Mouse (Mus musculus): Measurements from ENCODE around the gene Paqr5. TPM values are rescaled to one million over a fixed set of nuclear protein-coding genes. Genes with fewer than 3 reads are reported as not detected.

The Paqr5 gene
- total RNA-seq, 1 experiment, result 0.27 TPM

GRCm38 (mm10) chr9:61941054-61941453, 85.6 kb downstream of the Paqr5 start:
- Histone ChIP-seq H3K36me3 (ENCODE audit: control insufficient read depth, insufficient read depth, low read length, poor library complexity, severe bottlenecking) (peaks cover 18% of the 10 kb centered on the region), H3K9me3 (ENCODE audit: control insufficient read depth, insufficient read depth, low read depth, low read length) (no peaks in the 10 kb centered on the region), H3K4me1 (ENCODE audit: control insufficient read depth in 2 of 2, insufficient read depth in 2 of 2, low read length in 2 of 2, poor library complexity in 1 of 2) (peaks cover 5 to 6% of the 10 kb centered on the region in 2 experiments; a peak in 3 of 4 replicates), H3K4me3 (ENCODE audit: insufficient read depth in 1 of 2, low read depth in 1 of 2, low read length in 2 of 2, poor library complexity in 1 of 2, severe bottlenecking in 1 of 2) (no peak overlapping the region), H3K9ac (ENCODE audit: insufficient read depth, low read depth, low read length, poor library complexity, severe bottlenecking) (no peak overlapping the region), H3K27ac (ENCODE audit: insufficient read depth, low read depth, low read length, poor library complexity, severe bottlenecking) (no peak overlapping the region)
- TF ChIP-seq ZC3H11A (IDR thresholded peaks at IDR 0.05; ENCODE audit: borderline replicate concordance, low read depth, low read length), result no peak
- no peak for TF ChIP-seq HCFC1 (IDR thresholded peaks at IDR 0.05; ENCODE audit: borderline replicate concordance, insufficient read depth, low read length)
- no peak for TF ChIP-seq CHD2 (IDR thresholded peaks at IDR 0.05; ENCODE audit: low read depth, low read length)
- TF ChIP-seq ZNF384 (IDR thresholded peaks at IDR 0.05; ENCODE audit: low read depth, low read length), result no peak
- TF ChIP-seq MAFK (IDR thresholded peaks at IDR 0.05; ENCODE audit: insufficient read depth, low read depth, low read length), result no peak
- DNase-seq (ENCODE audit: low read depth, low spot score), result no peak
- in situ Hi-C loops (cut with MboI; ENCODE audit: low sequenced_read_pairs in 2 of 2, unreplicated experiment in 2 of 2), result no loop called here

- in situ Hi-C loops (cut with MboI; ENCODE audit: low sequenced_read_pairs in 2 of 2, unreplicated experiment in 2 of 2), result no loop called here
- no peaks in the 10 kb centered on the region for H3K4me1 ChIP-seq (ENCODE audit: control insufficient read depth in 2 of 2, insufficient read depth in 2 of 2, low read length in 2 of 2, poor library complexity in 1 of 2)
- no peak overlapping the region for H3K9ac ChIP-seq (ENCODE audit: insufficient read depth, low read depth, low read length, poor library complexity, severe bottlenecking)
- TF ChIP-seq HCFC1 (IDR thresholded peaks at IDR 0.05; ENCODE audit: borderline replicate concordance, insufficient read depth, low read length), result no peak
- no peak for TF ChIP-seq MAFK (IDR thresholded peaks at IDR 0.05; ENCODE audit: insufficient read depth, low read depth, low read length)
- TF ChIP-seq CHD2 (IDR thresholded peaks at IDR 0.05; ENCODE audit: low read depth, low read length), result no peak
- TF ChIP-seq ZNF384 (IDR thresholded peaks at IDR 0.05; ENCODE audit: low read depth, low read length), result no peak
- TF ChIP-seq ZC3H11A (IDR thresholded peaks at IDR 0.05; ENCODE audit: borderline replicate concordance, low read depth, low read length), result no peak
- H3K27ac ChIP-seq (ENCODE audit: insufficient read depth, low read depth, low read length, poor library complexity, severe bottlenecking), result no peak overlapping the region
- no peaks in the 10 kb centered on the region for H3K9me3 ChIP-seq (ENCODE audit: control insufficient read depth, insufficient read depth, low read depth, low read length)
- peaks cover 33% of the 10 kb centered on the region for H3K36me3 ChIP-seq (ENCODE audit: control insufficient read depth, insufficient read depth, low read length, poor library complexity, severe bottlenecking)
- no peak for DNase-seq (ENCODE audit: low read depth, low spot score)
- no peak overlapping the region for H3K4me3 ChIP-seq (ENCODE audit: insufficient read depth in 1 of 2, low read depth in 1 of 2, low read length in 2 of 2, poor library complexity in 1 of 2, severe bottlenecking in 1 of 2)
These were observed 93.3 kb downstream of the Paqr5 start for GRCm38 (mm10) chr9:61933333-61933732.

- H3K9ac ChIP-seq (ENCODE audit: insufficient read depth, low read depth, low read length, poor library complexity, severe bottlenecking), result no peak overlapping the region
- H3K4me1 ChIP-seq (ENCODE audit: control insufficient read depth in 2 of 2, insufficient read depth in 2 of 2, low read length in 2 of 2, poor library complexity in 1 of 2), result no peaks in the 10 kb centered on the region
- TF ChIP-seq ZC3H11A (IDR thresholded peaks at IDR 0.05; ENCODE audit: borderline replicate concordance, low read depth, low read length) (no peak), ZNF384 (IDR thresholded peaks at IDR 0.05; ENCODE audit: low read depth, low read length) (no peak), HCFC1 (IDR thresholded peaks at IDR 0.05; ENCODE audit: borderline replicate concordance, insufficient read depth, low read length) (no peak), CHD2 (IDR thresholded peaks at IDR 0.05; ENCODE audit: low read depth, low read length) (no peak), MAFK (IDR thresholded peaks at IDR 0.05; ENCODE audit: insufficient read depth, low read depth, low read length) (no peak)
- H3K27ac ChIP-seq (ENCODE audit: insufficient read depth, low read depth, low read length, poor library complexity, severe bottlenecking), result no peak overlapping the region
- H3K36me3 ChIP-seq (ENCODE audit: control insufficient read depth, insufficient read depth, low read length, poor library complexity, severe bottlenecking), result peaks cover 40% of the 10 kb centered on the region
- H3K9me3 ChIP-seq (ENCODE audit: control insufficient read depth, insufficient read depth, low read depth, low read length), result no peaks in the 10 kb centered on the region
- no peak for DNase-seq (ENCODE audit: low read depth, low spot score)
- no peak overlapping the region for H3K4me3 ChIP-seq (ENCODE audit: insufficient read depth in 1 of 2, low read depth in 1 of 2, low read length in 2 of 2, poor library complexity in 1 of 2, severe bottlenecking in 1 of 2)
- in situ Hi-C loops (cut with MboI; ENCODE audit: low sequenced_read_pairs in 2 of 2, unreplicated experiment in 2 of 2), result no loop called here
These were observed 94.6 kb downstream of the Paqr5 start for GRCm38 (mm10) chr9:61932009-61932408.

- no peak for TF ChIP-seq ZC3H11A (IDR thresholded peaks at IDR 0.05; ENCODE audit: borderline replicate concordance, low read depth, low read length)
- no peak for TF ChIP-seq HCFC1 (IDR thresholded peaks at IDR 0.05; ENCODE audit: borderline replicate concordance, insufficient read depth, low read length)
- TF ChIP-seq ZNF384 (IDR thresholded peaks at IDR 0.05; ENCODE audit: low read depth, low read length), result no peak
- TF ChIP-seq MAFK (IDR thresholded peaks at IDR 0.05; ENCODE audit: insufficient read depth, low read depth, low read length), result no peak
- no peak for TF ChIP-seq CHD2 (IDR thresholded peaks at IDR 0.05; ENCODE audit: low read depth, low read length)
- in situ Hi-C loops (cut with MboI; ENCODE audit: low sequenced_read_pairs in 2 of 2, unreplicated experiment in 2 of 2), result no loop called here
- no peak for DNase-seq (ENCODE audit: low read depth, low spot score)
- peaks cover 36% of the 10 kb centered on the region for H3K36me3 ChIP-seq (ENCODE audit: control insufficient read depth, insufficient read depth, low read length, poor library complexity, severe bottlenecking)
- no peak overlapping the region for H3K9ac ChIP-seq (ENCODE audit: insufficient read depth, low read depth, low read length, poor library complexity, severe bottlenecking)
- no peaks in the 10 kb centered on the region for H3K9me3 ChIP-seq (ENCODE audit: control insufficient read depth, insufficient read depth, low read depth, low read length)
- no peak overlapping the region for H3K27ac ChIP-seq (ENCODE audit: insufficient read depth, low read depth, low read length, poor library complexity, severe bottlenecking)
- no peak overlapping the region for H3K4me3 ChIP-seq (ENCODE audit: insufficient read depth in 1 of 2, low read depth in 1 of 2, low read length in 2 of 2, poor library complexity in 1 of 2, severe bottlenecking in 1 of 2)
- H3K4me1 ChIP-seq (ENCODE audit: control insufficient read depth in 2 of 2, insufficient read depth in 2 of 2, low read length in 2 of 2, poor library complexity in 1 of 2), result no peaks in the 10 kb centered on the region; a peak in 1 of 4 replicates
These were observed 101.5 kb downstream of the Paqr5 start for GRCm38 (mm10) chr9:61925086-61925660.
